Mouse (Mus musculus) large intestine, adult 2 months (tissue): Measurements from ENCODE around the gene Gcc2. TPM values are rescaled to one million over a fixed set of nuclear protein-coding genes. Genes with fewer than 3 reads are reported as not detected.
A peak's percentile ranks its signal among the peaks of the same experiment; 100 is the strongest.
"Not testable (repeated sequence)": the region's sequence is repeated elsewhere in the genome, so short reads cannot be mapped to it uniquely, and the experiment has no call there.

Experiments
- DNase-seq: peaks from one replicate; pipeline ENCODE4 v3.0.0-alpha.2; 2012; ENCODE audit warnings: low read depth, low spot score
- WGBS: fragments of 180-500 bp; shearing (Covaris S2); methylation state at CpG from one replicate; pipeline ENCODE4 v1.1.7; 2018; 5-methylcytosine and 5-hydroxymethylcytosine counted together
- polyA plus RNA-seq: library from polyadenylated mRNA; depleted of rRNA; stranded (reverse); fragments of >200 nt; gene quantifications from 2 replicates; pipeline ENCODE4 v1.2.3, GENCODE M21; 2012; rRNA removed

Gene Gcc2
- 20.6 and 25.0 TPM in 2 replicates for polyA plus RNA-seq

GRCm38 (mm10) chr10:58255213-58255892, at the start of gene Gcc2:
Gene Gcc2, plus strand, starts transcription at chr10:58255497.
- peak; percentile 88 for DNase-seq
- under 1% methylated on average over 58 of the region's 58 CpGs for WGBS

- WGBS = 34% methylated on average over 1 of the region's 1 CpGs
- no peak for DNase-seq
Observed at GRCm38 (mm10) chr10:58205986-58206385, 49.3 kb upstream of the Gcc2 start.

GRCm38 (mm10) chr10:58206639-58207404, 48.5 kb upstream of the Gcc2 start:
- WGBS = 84% methylated on average over 4 of the region's 4 CpGs
- no peak for DNase-seq

- 46% methylated on average over 2 of the region's 2 CpGs for WGBS
- no peak for DNase-seq
Observed at GRCm38 (mm10) chr10:58209710-58210467, 45.4 kb upstream of the Gcc2 start.

GRCm38 (mm10) chr10:58210514-58210913, 44.8 kb upstream of the Gcc2 start:
- 65% methylated on average over 1 of the region's 1 CpGs for whole genome bisulfite sequencing
- DNase-seq = no peak

- 87% methylated on average over 2 of the region's 2 CpGs for WGBS
- DNase-seq = no peak
Observed at GRCm38 (mm10) chr10:58211213-58211612, 44.1 kb upstream of the Gcc2 start.

GRCm38 (mm10) chr10:58212230-58212629, 43.1 kb upstream of the Gcc2 start:
- DNase-seq = no peak
- WGBS = 76% methylated on average over 7 of the region's 7 CpGs

GRCm38 (mm10) chr10:58214497-58214896, 40.8 kb upstream of the Gcc2 start:
- no peak for DNase-seq

- DNase-seq = no peak
- WGBS = 79% methylated on average over 5 of the region's 5 CpGs
Observed at GRCm38 (mm10) chr10:58214934-58215333, 40.4 kb upstream of the Gcc2 start.

GRCm38 (mm10) chr10:58215353-58215752, 39.9 kb upstream of the Gcc2 start:
- 85% methylated on average over 1 of the region's 1 CpGs for WGBS

GRCm38 (mm10) chr10:58217366-58217765, 37.9 kb upstream of the Gcc2 start:
- no peak for DNase-seq
- WGBS = 86% methylated on average over 3 of the region's 3 CpGs

More at GRCm38 (mm10) chr10:58215353-58215752, 39.9 kb upstream of the Gcc2 start:
- DNase-seq = no peak

GRCm38 (mm10) chr10:58220726-58221125, 34.6 kb upstream of the Gcc2 start:
- 77% methylated on average over 6 of the region's 6 CpGs for WGBS
- no peak for DNase-seq

GRCm38 (mm10) chr10:58221571-58221970, 33.7 kb upstream of the Gcc2 start:
- WGBS = 85% methylated on average over 2 of the region's 2 CpGs
- not testable (repeated sequence) for DNase-seq

GRCm38 (mm10) chr10:58223161-58223560, 32.1 kb upstream of the Gcc2 start:
- 81% methylated on average over 4 of the region's 6 CpGs for WGBS
- DNase-seq = not testable (repeated sequence)

GRCm38 (mm10) chr10:58223972-58224805, 31.1 kb upstream of the Gcc2 start:
- not testable (repeated sequence) for DNase-seq
- WGBS = 84% methylated on average over 31 of the region's 31 CpGs

GRCm38 (mm10) chr10:58224827-58225785, 30.2 kb upstream of the Gcc2 start, which contains the start of gene AW822073:
Gene AW822073, minus strand, starts transcription at chr10:58224930.
- DNase-seq = not testable (repeated sequence)
- 84% methylated on average over 18 of the region's 18 CpGs for WGBS

GRCm38 (mm10) chr10:58226357-58226756, 28.9 kb upstream of the Gcc2 start:
- 77% methylated on average over 4 of the region's 4 CpGs for WGBS
- DNase-seq = not testable (repeated sequence)

- WGBS = 82% methylated on average over 3 of the region's 6 CpGs
- not testable (repeated sequence) for DNase-seq
Observed at GRCm38 (mm10) chr10:58227798-58228197, 27.5 kb upstream of the Gcc2 start.
